Mouse (Mus musculus) ovary, postnatal 36 days (tissue): ENCODE results near the gene Tmem101.
A peak's percentile ranks its signal among the peaks of the same experiment; 100 is the strongest.

Source experiments
- DNase-seq: peaks from one replicate; pipeline ENCODE4 v3.0.0; 2022; ENCODE audit warnings: low spot score, mixed read lengths

The Tmem101 gene

GRCm38 (mm10) chr11:102147213-102147989 lies 8.8 kb downstream of the Tmem101 start:
- no peak for DNase-seq

DNA sequence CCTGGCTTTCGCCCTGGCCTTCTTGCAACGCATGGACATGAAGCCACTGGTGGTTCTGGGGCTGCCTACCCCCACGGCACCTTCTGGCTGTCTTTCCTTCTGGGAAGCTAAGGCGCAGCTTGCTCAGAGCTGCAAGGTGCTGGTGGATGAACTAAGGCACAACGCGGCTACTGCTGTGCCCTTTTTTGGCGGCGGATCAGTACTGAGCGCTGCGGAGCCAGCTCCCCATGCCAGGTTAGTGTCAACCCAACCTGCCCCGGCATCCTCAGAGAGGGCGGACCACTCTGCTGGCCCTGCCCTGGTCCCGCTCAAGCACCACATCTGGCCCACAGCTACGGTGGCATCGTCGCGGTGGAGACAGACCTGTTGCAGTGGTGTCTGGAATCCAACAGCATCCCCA lies 9.7 kb downstream of the Tmem101 start:
- DNase-seq, result no peak

GRCm38 (mm10) chr11:102146005-102146404 lies 10.2 kb downstream of the Tmem101 start:
- peak; percentile 14 for DNase-seq

- peak; percentile 20 for DNase-seq
Observed at GRCm38 (mm10) chr11:102145471-102146001, 10.7 kb downstream of the Tmem101 start, which contains the start of gene Nags. TSS of gene Nags (plus strand) at chr11:102145513.

DNA sequence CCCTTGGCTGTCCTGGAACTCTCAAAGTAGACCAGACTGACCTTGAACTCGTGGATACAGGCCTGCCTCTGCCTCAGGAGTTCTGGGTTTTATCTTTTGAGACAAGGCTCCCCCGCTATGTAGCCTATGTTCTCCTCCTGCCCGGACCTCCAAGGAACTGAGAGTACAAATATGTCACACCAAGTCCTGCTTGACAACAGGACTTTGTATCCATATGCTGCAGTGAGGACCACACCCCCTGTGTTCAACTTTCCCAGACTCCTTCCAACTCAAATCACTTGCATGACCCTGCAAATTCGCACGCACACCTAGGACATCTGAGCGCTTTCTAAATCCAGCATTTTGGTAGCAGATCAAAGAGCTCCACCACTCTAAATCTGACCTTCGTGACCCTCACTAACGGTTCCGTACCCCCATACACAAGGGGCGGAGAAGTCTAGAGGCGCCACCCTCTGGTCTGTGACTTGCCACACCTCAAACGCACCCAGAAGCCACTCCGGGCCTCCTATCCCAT lies 11.2 kb downstream of the Tmem101 start:
- no peak for DNase-seq

DNA sequence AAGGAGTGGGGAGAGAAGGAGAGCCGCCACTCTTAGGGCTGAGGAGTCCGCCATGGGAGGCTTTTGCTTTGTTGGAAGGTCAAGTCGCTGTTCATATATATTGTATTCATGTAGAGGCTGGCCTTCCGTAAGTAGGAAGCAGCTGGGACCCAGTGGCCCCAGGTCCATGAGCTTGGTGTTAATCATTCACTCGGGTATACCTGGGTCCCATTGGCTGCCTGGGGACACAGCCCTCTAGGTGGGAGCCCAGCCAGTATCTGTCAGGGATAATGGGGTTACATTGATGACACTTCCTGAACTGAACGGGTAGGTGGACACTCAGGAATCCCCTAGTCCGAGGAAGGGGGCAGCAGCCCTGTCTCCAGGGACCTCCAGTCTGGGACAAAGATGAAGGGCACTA lies 13.8 kb downstream of the Tmem101 start:
- no peak for DNase-seq

DNA sequence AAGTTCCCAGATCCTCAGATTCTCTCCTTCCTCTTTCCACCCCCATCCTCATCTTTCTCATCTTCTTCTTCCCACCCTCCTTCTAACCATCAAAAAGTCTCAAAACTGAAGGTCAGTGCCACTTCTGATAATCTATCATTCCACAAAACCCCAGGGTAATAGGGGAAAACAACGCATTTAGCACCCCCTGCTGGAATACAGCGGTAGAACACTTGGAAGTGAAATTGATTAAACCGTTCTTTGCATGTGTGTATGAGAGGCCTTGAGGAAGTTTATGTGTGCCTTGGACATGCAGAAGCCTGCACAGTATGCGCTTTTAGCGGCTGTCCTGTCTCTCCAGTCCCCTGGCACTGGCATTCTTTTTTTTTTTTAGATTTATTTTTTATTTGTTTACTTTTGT lies 15.7 kb downstream of the Tmem101 start:
- peak; percentile 23 for DNase-seq

GRCm38 (mm10) chr11:102138447-102138740 lies 17.8 kb downstream of the Tmem101 start:
- peak; percentile 60 for DNase-seq

DNA sequence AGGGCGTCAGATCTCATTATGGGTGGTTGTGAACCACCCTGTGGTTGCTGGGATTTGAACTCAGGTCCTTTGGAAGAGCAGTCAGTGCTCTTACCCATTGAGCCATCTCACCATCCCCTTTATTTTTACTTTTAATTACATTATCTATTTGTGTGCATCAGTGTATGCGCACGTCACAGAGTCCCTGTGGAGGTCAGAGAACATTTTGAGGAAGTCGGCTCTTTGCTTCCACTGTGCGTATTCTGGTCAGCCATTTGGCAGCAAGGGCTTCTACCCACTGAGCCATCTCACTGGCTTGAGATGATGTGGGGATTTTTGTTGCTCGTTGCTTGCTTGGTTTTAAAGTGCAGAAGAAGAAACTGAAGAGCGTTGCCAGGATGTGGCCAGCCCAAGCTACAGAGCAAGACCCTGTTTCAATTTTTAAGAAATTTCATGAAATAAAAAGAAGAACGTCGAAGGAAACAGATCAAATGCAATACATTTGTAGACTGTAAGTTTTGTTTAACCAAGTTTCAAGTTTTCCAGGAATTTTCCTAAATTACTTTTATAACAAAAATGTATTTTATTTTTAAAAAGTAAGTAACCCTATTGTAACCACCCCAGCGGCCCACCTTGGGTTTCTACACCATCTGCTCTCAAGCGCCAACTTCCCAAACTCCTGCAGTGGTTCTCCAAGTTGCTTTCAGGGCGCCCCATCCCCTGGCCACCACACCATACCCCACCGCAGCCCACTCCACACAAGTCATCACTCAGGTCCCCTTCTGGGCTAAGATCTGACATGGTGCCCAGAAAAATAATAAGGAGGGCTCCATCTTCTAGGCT lies 18.4 kb downstream of the Tmem101 start:
- DNase-seq, result no peak

DNA sequence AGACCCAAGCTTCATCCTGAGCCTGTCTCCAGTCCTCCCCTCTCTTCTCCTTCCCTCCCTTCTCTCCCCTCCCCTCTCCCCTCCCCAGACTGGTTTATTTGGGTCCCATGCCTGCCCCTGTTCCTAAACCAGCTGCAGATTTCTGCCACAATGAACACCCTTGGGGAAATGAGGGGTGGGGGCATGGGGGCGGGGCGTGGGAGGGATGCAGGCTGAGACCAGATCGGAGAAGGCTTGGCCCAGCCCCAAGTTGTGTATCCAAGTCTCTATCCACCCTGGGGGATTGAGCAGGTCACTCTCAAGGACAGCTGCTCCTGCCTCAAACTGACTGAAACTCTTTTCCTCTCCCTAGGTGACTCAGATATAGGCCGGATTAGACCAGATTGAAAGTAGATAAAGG lies 21.7 kb downstream of the Tmem101 start:
- DNase-seq, result no peak

GRCm38 (mm10) chr11:102117386-102117785 lies 38.8 kb downstream of the Tmem101 start:
- no peak for DNase-seq

GRCm38 (mm10) chr11:102116241-102116640 lies 40.0 kb downstream of the Tmem101 start:
- DNase-seq, result no peak

GRCm38 (mm10) chr11:102111576-102111975 lies 44.6 kb downstream of the Tmem101 start:
- DNase-seq, result no peak

GRCm38 (mm10) chr11:102107732-102108131 lies 48.5 kb downstream of the Tmem101 start, which contains the start of gene Pyy:
TSS of gene Pyy (minus strand) at chr11:102107832.
- DNase-seq, result no peak

DNA sequence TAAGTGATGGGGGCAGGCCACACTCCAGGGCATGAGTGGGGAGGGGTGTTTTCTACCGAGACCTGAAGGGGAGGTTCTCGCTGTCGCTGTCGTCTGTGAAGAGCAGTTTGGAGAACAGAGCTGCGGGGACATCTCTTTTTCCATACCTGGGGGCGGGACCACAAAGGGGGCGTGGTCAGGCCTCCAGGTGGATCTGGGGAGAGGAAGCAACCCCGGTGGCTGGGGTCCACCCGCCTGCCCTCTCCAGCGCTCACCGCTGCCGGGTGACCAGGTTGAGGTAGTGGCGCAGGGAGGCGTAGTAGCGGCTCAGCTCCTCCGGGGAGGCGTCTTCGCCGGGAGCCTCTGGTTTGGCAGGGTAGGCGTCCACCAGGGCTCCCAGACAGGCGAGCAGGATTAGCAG lies 49.3 kb downstream of the Tmem101 start:
- no peak for DNase-seq
